Comparison of ENCODE assay signal across 21 mouse cellular contexts in the genomic region with DNA sequence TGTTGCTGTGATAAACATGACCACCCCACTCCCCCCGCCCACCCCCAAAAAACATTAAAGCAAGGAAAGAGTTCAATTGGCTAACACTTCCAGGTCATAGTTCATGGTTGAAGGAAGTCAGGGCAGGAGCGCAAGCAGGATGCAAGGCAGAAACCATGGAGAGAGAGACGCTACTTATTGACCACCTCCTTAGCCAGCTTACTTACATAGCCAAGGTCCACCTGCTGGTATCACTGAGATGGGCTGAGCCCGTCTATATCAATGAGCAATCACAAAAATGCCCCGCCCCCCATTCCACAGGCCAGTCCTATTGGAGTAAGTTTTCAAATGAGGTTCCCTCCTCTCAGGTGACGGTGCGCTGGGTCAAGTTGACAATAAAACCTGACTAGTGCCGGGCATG.
DNase-seq lines count a peak whose midpoint lies in the region; ATAC-seq and TF ChIP-seq lines count a peak whose summit lies in the region.
"Had no signal": no experiment of that assay in that cellular context is flagged by ENCODE, and none has a peak within 500 bp of the region (broad histone marks: within the 10 kb centered on the region; RNA-seq: fewer than 3 reads in every experiment).

No protein-coding gene starts in this region.

- H3K4me2 ChIP-seq in lung, postnatal 0 days (replicated peaks; ENCODE audit: low read depth, low read length) = no peak overlapping the region
- H3K4me2 ChIP-seq in hindbrain, postnatal 0 days (ENCODE audit: low read depth, low read length) = no peak overlapping the region
- H3K4me2 ChIP-seq: embryonic facial prominence, embryonic 15.5 days; forebrain, embryonic 15.5 days; heart, embryonic 15.5 days; hindbrain, embryonic 13.5 days; intestine, embryonic 15.5 days had no signal

- TF ChIP-seq EP300 in lung, postnatal 0 days (IDR thresholded peaks at IDR 0.05) = no peak

- no peak for ATAC-seq in lung, postnatal 0 days
- no peak for ATAC-seq in hindbrain, postnatal 0 days
- ATAC-seq: CD4-positive, CD25-positive, alpha-beta regulatory T cell, adult 4 months; forebrain, embryonic 15.5 days; intestine, embryonic 15.5 days had no signal

- no peaks in the 10 kb centered on the region for H3K36me3 ChIP-seq in lung, postnatal 0 days (ENCODE audit: insufficient read depth, low read length)
- H3K36me3 ChIP-seq in macrophage (ENCODE audit: inconsistent target) = no peaks in the 10 kb centered on the region
- no peaks in the 10 kb centered on the region for H3K36me3 ChIP-seq in hindbrain, postnatal 0 days (ENCODE audit: insufficient read depth, low read length)
- H3K36me3 ChIP-seq: embryonic facial prominence, embryonic 15.5 days; forebrain, embryonic 10.5 days; forebrain, embryonic 15.5 days; heart, embryonic 10.5 days; heart, embryonic 15.5 days; hindbrain, embryonic 13.5 days; intestine, embryonic 15.5 days had no signal

- H3K4me1 ChIP-seq in lung, postnatal 0 days (ENCODE audit: insufficient read depth, low read depth, low read length) = no peaks in the 10 kb centered on the region
- no peaks in the 10 kb centered on the region for H3K4me1 ChIP-seq in hindbrain, postnatal 0 days (ENCODE audit: insufficient read depth, low read length)
- H3K4me1 ChIP-seq: embryonic facial prominence, embryonic 15.5 days; forebrain, embryonic 10.5 days; forebrain, embryonic 15.5 days; heart, embryonic 10.5 days; heart, embryonic 15.5 days; hindbrain, embryonic 13.5 days; intestine, embryonic 15.5 days had no signal

- no peaks in the 10 kb centered on the region for H3K27me3 ChIP-seq in lung, postnatal 0 days (replicated peaks; ENCODE audit: insufficient read depth, low read length)
- H3K27me3 ChIP-seq in hindbrain, postnatal 0 days (ENCODE audit: insufficient read depth, low read length) = no peaks in the 10 kb centered on the region
- H3K27me3 ChIP-seq: embryonic facial prominence, embryonic 15.5 days; forebrain, embryonic 15.5 days; heart, embryonic 15.5 days; hindbrain, embryonic 13.5 days; intestine, embryonic 15.5 days; Patski had no signal

- H3K27ac ChIP-seq in lung, postnatal 0 days (ENCODE audit: low read length) = 0 out of 2 replicates have a peak overlapping the region, but pooled peaks have one; percentile 54
- H3K27ac ChIP-seq in macrophage = peak overlapping the region; percentile 96
- no peak overlapping the region for H3K27ac ChIP-seq in hindbrain, postnatal 0 days
- H3K27ac ChIP-seq: embryonic facial prominence, embryonic 15.5 days; forebrain, embryonic 10.5 days; forebrain, embryonic 15.5 days; heart, embryonic 10.5 days; heart, embryonic 15.5 days; hindbrain, embryonic 13.5 days; intestine, embryonic 15.5 days had no signal

- no peak overlapping the region for H3K4me3 ChIP-seq in lung, postnatal 0 days (ENCODE audit: low read depth, low read length)
- H3K4me3 ChIP-seq in macrophage (ENCODE audit: inconsistent target) = no peak overlapping the region
- H3K4me3 ChIP-seq in hindbrain, postnatal 0 days (ENCODE audit: low read length) = no peak overlapping the region
- H3K4me3 ChIP-seq: embryonic facial prominence, embryonic 15.5 days; erythroblast, embryonic 14.5 days; forebrain, embryonic 10.5 days; forebrain, embryonic 15.5 days; heart, embryonic 10.5 days; heart, embryonic 15.5 days; hindbrain, embryonic 13.5 days; intestine, embryonic 15.5 days had no signal

- TF ChIP-seq CTCF in lung, postnatal 0 days (IDR thresholded peaks at IDR 0.05) = no peak
- no peak for TF ChIP-seq CTCF in hindbrain, postnatal 0 days (IDR thresholded peaks at IDR 0.05; ENCODE audit: low read depth)

- WGBS in lung, postnatal 0 days = 91% methylated on average over 8 of the region's 8 CpGs
- 88% methylated on average over 6 of the region's 8 CpGs for WGBS in macrophage (ENCODE audit: missing documents)
- WGBS in hindbrain, postnatal 0 days = 95% methylated on average over 8 of the region's 8 CpGs

- H3K9me3 ChIP-seq in lung, postnatal 0 days (ENCODE audit: low read length) = peaks cover 6% of the 10 kb centered on the region; the same call in 1 of the 2 replicates
- H3K9me3 ChIP-seq in hindbrain, postnatal 0 days (ENCODE audit: low read length) = peaks cover 3% of the 10 kb centered on the region; the same call in 1 of the 2 replicates
- H3K9me3 ChIP-seq: forebrain, embryonic 15.5 days; intestine, embryonic 15.5 days had no signal

- no peaks in the 10 kb centered on the region for H3K79me2 ChIP-seq in macrophage (ENCODE audit: inconsistent target)

- H3K9ac ChIP-seq in lung, postnatal 0 days (replicated peaks; ENCODE audit: low read depth) = no peak overlapping the region
- no peak overlapping the region for H3K9ac ChIP-seq in hindbrain, postnatal 0 days (replicated peaks; ENCODE audit: low read length)
- H3K9ac ChIP-seq: embryonic facial prominence, embryonic 15.5 days; forebrain, embryonic 15.5 days; heart, embryonic 15.5 days; hindbrain, embryonic 13.5 days; intestine, embryonic 15.5 days had no signal

- DNase-seq in lung, postnatal 0 days (ENCODE audit: low spot score) = no peak
- DNase-seq in lung, postnatal 25 days (ENCODE audit: low spot score) = no peak
- DNase-seq in ES-CJ7 (ENCODE audit: low read depth, low spot score) (peak; percentile 53), ZHBTc4 (ENCODE audit: low read depth, low spot score) (peak; percentile 91)
- DNase-seq in adrenal gland, postnatal 14 days = no peak
- no peak for DNase-seq in hindbrain, postnatal 0 days (ENCODE audit: low spot score)
- no peak for DNase-seq in left cerebral cortex, adult 11 months (ENCODE audit: low spot score)
- DNase-seq: adrenal gland, postnatal 10 days; cerebellum, adult 2 months; cerebellum, postnatal 10 days had no signal

Comparison
In these comparisons a context has a peak if more than half of its experiments do, and no peak if none do; other contexts are left out.
1. DNase-seq: peak in ES-CJ7 (single experiment) and ZHBTc4 (single experiment); none in lung, postnatal 0 days (single experiment), lung, postnatal 25 days (single experiment), adrenal gland, postnatal 14 days (single experiment), hindbrain, postnatal 0 days (single experiment) and left cerebral cortex, adult 11 months (single experiment).